Mouse (Mus musculus): ENCODE measurements around the gene Spdye4c.

- TF ChIP-seq CTCF (IDR thresholded peaks at IDR 0.05; ENCODE audit: borderline replicate concordance, insufficient read depth, low read length), result no peak
- TF ChIP-seq POLR2A (IDR thresholded peaks at IDR 0.05; ENCODE audit: low read depth, low read length), result no peak
Observed at GRCm38 (mm10) chr2:128568018-128568417, 23.0 kb upstream of the Spdye4c start.

All from embryonic fibroblast, embryonic 13.5 days (primary cell).